Mouse (Mus musculus): ENCODE measurements around the gene Dpp6. TPM values are rescaled to one million over a fixed set of nuclear protein-coding genes. Genes with fewer than 3 reads are reported as not detected.

The Dpp6 gene
- total and polyA plus RNA-seq, 3 experiments = 0.16 TPM; not detected in 2

- TF ChIP-seq TAL1 (conservative IDR thresholded peaks at IDR 0.05; ENCODE audit: low read depth, low read length) (no peak), GATA1 (IDR thresholded peaks at IDR 0.05; ENCODE audit: borderline replicate concordance, low read length) (no peak), CTCF (IDR thresholded peaks at IDR 0.05; ENCODE audit: low read depth, low read length) (no peak), GATA2 (IDR thresholded peaks at IDR 0.05; ENCODE audit: borderline replicate concordance, low read depth, low read length) (no peak), POLR2AphosphoS5 (IDR thresholded peaks at IDR 0.05; ENCODE audit: insufficient replicate concordance, low read depth, low read length) (no peak)
- ATAC-seq (ENCODE audit: extremely low read depth, insufficient number of reproducible peaks, low FRiP score, poor library complexity, severe bottlenecking) (no peak), DNase-seq (ENCODE audit: low spot score) (no peak)
- Histone ChIP-seq H3K4me1 (ENCODE audit: insufficient read depth, low read depth, low read length) (no peaks in the 10 kb centered on the region), H3K27me3 (ENCODE audit: insufficient read depth, low read length) (no peaks in the 10 kb centered on the region), H3K36me3 (replicated peaks) (no peaks in the 10 kb centered on the region), H3K4me3 (ENCODE audit: low read depth, low read length) (no peak overlapping the region), H3K9me3 (replicated peaks) (no peaks in the 10 kb centered on the region)
Observed at GRCm38 (mm10) chr5:27319731-27320130, 502.7 kb downstream of the Dpp6 start.

GRCm38 (mm10) chr5:27322895-27323792, 506.1 kb downstream of the Dpp6 start:
- Histone ChIP-seq H3K9me3 (replicated peaks) (no peaks in the 10 kb centered on the region), H3K4me3 (ENCODE audit: low read depth, low read length) (no peak overlapping the region), H3K27me3 (ENCODE audit: insufficient read depth, low read length) (no peaks in the 10 kb centered on the region), H3K36me3 (replicated peaks) (no peaks in the 10 kb centered on the region), H3K4me1 (ENCODE audit: insufficient read depth, low read depth, low read length) (no peaks in the 10 kb centered on the region)
- DNase-seq (ENCODE audit: low spot score) (no peak), ATAC-seq (ENCODE audit: extremely low read depth, insufficient number of reproducible peaks, low FRiP score, poor library complexity, severe bottlenecking) (no peak)
- TF ChIP-seq CTCF (IDR thresholded peaks at IDR 0.05; ENCODE audit: low read depth, low read length) = no peak

GRCm38 (mm10) chr5:27324346-27324928, 507.4 kb downstream of the Dpp6 start:
- Histone ChIP-seq H3K27me3 (ENCODE audit: insufficient read depth, low read length) (no peaks in the 10 kb centered on the region), H3K4me3 (ENCODE audit: low read depth, low read length) (no peak overlapping the region), H3K9me3 (replicated peaks) (no peaks in the 10 kb centered on the region), H3K4me1 (ENCODE audit: insufficient read depth, low read depth, low read length) (no peaks in the 10 kb centered on the region), H3K36me3 (replicated peaks) (no peaks in the 10 kb centered on the region)
- DNase-seq (ENCODE audit: low spot score) = no peak
- TF ChIP-seq GATA1 (IDR thresholded peaks at IDR 0.05; ENCODE audit: borderline replicate concordance, low read length) (no peak), POLR2AphosphoS5 (IDR thresholded peaks at IDR 0.05; ENCODE audit: insufficient replicate concordance, low read depth, low read length) (no peak), TAL1 (conservative IDR thresholded peaks at IDR 0.05; ENCODE audit: low read depth, low read length) (no peak), GATA2 (IDR thresholded peaks at IDR 0.05; ENCODE audit: borderline replicate concordance, low read depth, low read length) (no peak), CTCF (IDR thresholded peaks at IDR 0.05; ENCODE audit: low read depth, low read length) (no peak)
- ATAC-seq (ENCODE audit: extremely low read depth, insufficient number of reproducible peaks, low FRiP score, poor library complexity, severe bottlenecking) = no peak

- H3K4me3 ChIP-seq (ENCODE audit: low read depth, low read length) = no peak overlapping the region
- no peak for DNase-seq (ENCODE audit: low spot score)
Observed at GRCm38 (mm10) chr5:27336698-27337097, 519.7 kb downstream of the Dpp6 start.

GRCm38 (mm10) chr5:27339196-27340030, 522.4 kb downstream of the Dpp6 start:
- H3K36me3 ChIP-seq (replicated peaks) = no peaks in the 10 kb centered on the region
- DNase-seq (ENCODE audit: low spot score) = no peak
- H3K27me3 ChIP-seq (ENCODE audit: insufficient read depth, low read length) = no peaks in the 10 kb centered on the region
- ATAC-seq (ENCODE audit: extremely low read depth, insufficient number of reproducible peaks, low FRiP score, poor library complexity, severe bottlenecking) = no peak
- no peaks in the 10 kb centered on the region for H3K4me1 ChIP-seq (ENCODE audit: insufficient read depth, low read depth, low read length)
- TF ChIP-seq GATA1 (IDR thresholded peaks at IDR 0.05; ENCODE audit: borderline replicate concordance, low read length) (no peak), TAL1 (conservative IDR thresholded peaks at IDR 0.05; ENCODE audit: low read depth, low read length) (no peak), CTCF (IDR thresholded peaks at IDR 0.05; ENCODE audit: low read depth, low read length) (no peak), GATA2 (IDR thresholded peaks at IDR 0.05; ENCODE audit: borderline replicate concordance, low read depth, low read length) (no peak), POLR2AphosphoS5 (IDR thresholded peaks at IDR 0.05; ENCODE audit: insufficient replicate concordance, low read depth, low read length) (no peak)
- no peaks in the 10 kb centered on the region for H3K9me3 ChIP-seq (replicated peaks)
- H3K4me3 ChIP-seq (ENCODE audit: low read depth, low read length) = no peak overlapping the region

More at GRCm38 (mm10) chr5:27336698-27337097, 519.7 kb downstream of the Dpp6 start:
- TF ChIP-seq GATA1 (IDR thresholded peaks at IDR 0.05; ENCODE audit: borderline replicate concordance, low read length) (no peak), CTCF (IDR thresholded peaks at IDR 0.05; ENCODE audit: low read depth, low read length) (no peak), GATA2 (IDR thresholded peaks at IDR 0.05; ENCODE audit: borderline replicate concordance, low read depth, low read length) (no peak), TAL1 (conservative IDR thresholded peaks at IDR 0.05; ENCODE audit: low read depth, low read length) (no peak), POLR2AphosphoS5 (IDR thresholded peaks at IDR 0.05; ENCODE audit: insufficient replicate concordance, low read depth, low read length) (no peak)
- Histone ChIP-seq H3K4me1 (ENCODE audit: insufficient read depth, low read depth, low read length) (no peaks in the 10 kb centered on the region), H3K9me3 (replicated peaks) (no peaks in the 10 kb centered on the region), H3K27me3 (ENCODE audit: insufficient read depth, low read length) (no peaks in the 10 kb centered on the region), H3K36me3 (replicated peaks) (no peaks in the 10 kb centered on the region)
- ATAC-seq (ENCODE audit: extremely low read depth, insufficient number of reproducible peaks, low FRiP score, poor library complexity, severe bottlenecking) = no peak

- no peak for TF ChIP-seq POLR2AphosphoS5 (IDR thresholded peaks at IDR 0.05; ENCODE audit: insufficient replicate concordance, low read depth, low read length)
- no peak for TF ChIP-seq GATA1 (IDR thresholded peaks at IDR 0.05; ENCODE audit: borderline replicate concordance, low read length)
- TF ChIP-seq TAL1 (conservative IDR thresholded peaks at IDR 0.05; ENCODE audit: low read depth, low read length) = no peak
- TF ChIP-seq CTCF (IDR thresholded peaks at IDR 0.05; ENCODE audit: low read depth, low read length) = no peak
- TF ChIP-seq GATA2 (IDR thresholded peaks at IDR 0.05; ENCODE audit: borderline replicate concordance, low read depth, low read length) = no peak
- H3K4me1 ChIP-seq (ENCODE audit: insufficient read depth, low read depth, low read length) = no peaks in the 10 kb centered on the region
- no peaks in the 10 kb centered on the region for H3K36me3 ChIP-seq (replicated peaks)
- H3K4me3 ChIP-seq (ENCODE audit: low read depth, low read length) = no peak overlapping the region
- H3K9me3 ChIP-seq (replicated peaks) = no peaks in the 10 kb centered on the region
- DNase-seq (ENCODE audit: low spot score) (no peak), ATAC-seq (ENCODE audit: extremely low read depth, insufficient number of reproducible peaks, low FRiP score, poor library complexity, severe bottlenecking) (no peak)
- H3K27me3 ChIP-seq (ENCODE audit: insufficient read depth, low read length) = no peaks in the 10 kb centered on the region
Observed at GRCm38 (mm10) chr5:27342276-27342675, 525.3 kb downstream of the Dpp6 start.

Measured in G1E (cell line).